Comparison of ENCODE assay signal across 8 mouse cellular contexts in the genomic region with DNA sequence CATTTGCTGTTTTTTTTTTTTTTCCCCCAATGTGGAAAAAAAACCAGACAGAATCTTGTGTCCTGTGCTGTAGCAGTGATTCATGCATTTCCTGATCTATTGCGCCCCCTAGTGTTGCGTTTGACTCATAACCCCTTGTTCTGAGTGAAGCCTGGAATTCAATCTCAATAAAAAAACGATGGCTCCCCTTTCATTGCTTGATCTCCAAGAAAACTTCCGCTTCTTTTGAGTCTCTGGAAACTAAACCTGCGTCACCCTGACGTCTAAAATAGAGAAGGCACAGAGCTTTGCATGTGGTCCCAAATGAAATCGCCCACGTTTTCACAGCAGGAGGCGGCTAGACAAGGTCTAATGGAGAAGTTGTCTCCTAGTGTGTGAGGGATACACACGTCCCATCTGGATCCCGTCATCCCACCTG. TPM values are rescaled to one million over a fixed set of nuclear protein-coding genes. Genes with fewer than 3 reads are reported as not detected.
DNase-seq lines count a peak whose midpoint lies in the region; ATAC-seq and TF ChIP-seq lines count a peak whose summit lies in the region.

No protein-coding gene starts in this region.

- in situ Hi-C loops in Patski (cut with MboI; ENCODE audit: low pct_unique_long_range_greater_than_20kb), result no loop called here

- no peak overlapping the region for H3K27ac ChIP-seq in heart, embryonic 15.5 days
- H3K27ac ChIP-seq in lung, embryonic 16.5 days (ENCODE audit: low read length), result no peak overlapping the region

- peak overlapping the region; percentile 76 for H3K4me2 ChIP-seq in heart, embryonic 15.5 days
- H3K4me2 ChIP-seq in lung, embryonic 16.5 days (ENCODE audit: low read depth, low read length), result peak overlapping the region; percentile 52

- no peaks in the 10 kb centered on the region for H3K36me3 ChIP-seq in heart, embryonic 15.5 days
- H3K36me3 ChIP-seq in lung, embryonic 16.5 days (ENCODE audit: control insufficient read depth, insufficient read depth, low read length), result no peaks in the 10 kb centered on the region

- CTCF ChIA-PET in Patski (lab: Charles Lee), result interaction anchor here (1.6 to 1.7 kb wide), 2 partner anchors 10 to 14 kb away, joined by 4 to 8 read pairs; a partner anchor contains a TSS

- H3K4me1 ChIP-seq in heart, embryonic 15.5 days (replicated peaks), result peaks cover 12% of the 10 kb centered on the region
- H3K4me1 ChIP-seq in lung, embryonic 16.5 days (replicated peaks; ENCODE audit: control insufficient read depth, insufficient read depth, low read length), result peaks cover 7% of the 10 kb centered on the region; the same call in 1 of the 2 replicates

- 17% methylated on average over 11 of the region's 11 CpGs for WGBS in heart, embryonic 15.5 days
- 15% methylated on average over 11 of the region's 11 CpGs for WGBS in lung, embryonic 16.5 days

- H3K27me3 ChIP-seq in Patski, result peaks cover 8% of the 10 kb centered on the region
- peaks cover 6% of the 10 kb centered on the region; the same call in 1 of the 2 replicates for H3K27me3 ChIP-seq in heart, embryonic 15.5 days
- H3K27me3 ChIP-seq in lung, embryonic 16.5 days (ENCODE audit: control insufficient read depth, insufficient read depth, low read depth, low read length), result no peaks in the 10 kb centered on the region

- ATAC-seq in cerebellum, adult (ENCODE audit: insufficient number of reproducible peaks, low FRiP score, low TSS enrichment), result peak; percentile 49; the same call in 1 of the 2 replicates
- no peak for ATAC-seq in Patski
- ATAC-seq in heart, embryonic 15.5 days (replicated peaks; ENCODE audit: insufficient number of reproducible peaks, insufficient read depth, low FRiP score, low read depth), result no peak
- 0 out of 2 replicates have a peak, but pooled peaks have one; percentile 56 for ATAC-seq in lung, embryonic 16.5 days (ENCODE audit: low read depth)

- peak; percentile 70 for TF ChIP-seq CTCF in Patski (IDR thresholded peaks at IDR 0.05)

- peak overlapping the region; percentile 31 for H3K4me3 ChIP-seq in heart, embryonic 15.5 days
- H3K4me3 ChIP-seq in lung, embryonic 16.5 days (ENCODE audit: low read length), result peak overlapping the region; percentile 33

- no peak for DNase-seq in cerebellum, adult 11-12 months
- DNase-seq in Patski (ENCODE audit: low read depth, low spot score), result no peak
- peak; percentile 80 for DNase-seq in embryo, embryonic 11 days
- DNase-seq in layer of hippocampus, postnatal 10 days (ENCODE audit: low spot score in 2 of 2), result peak; percentile 59 to 73
- DNase-seq in right cerebral cortex, postnatal 14 days, result peak; percentile 61

- no peak overlapping the region for H3K9ac ChIP-seq in heart, embryonic 15.5 days
- H3K9ac ChIP-seq in lung, embryonic 16.5 days (ENCODE audit: low read length), result no peak overlapping the region; the same call in 1 of the 2 replicates

- no peaks in the 10 kb centered on the region for H3K9me3 ChIP-seq in heart, embryonic 15.5 days (replicated peaks)
- H3K9me3 ChIP-seq in lung, embryonic 16.5 days (ENCODE audit: control insufficient read depth, low read length), result no peaks in the 10 kb centered on the region

- POLR2A ChIA-PET in Patski (lab: Charles Lee), result no interaction called here

RNA-seq across cellular contexts. Expression of a gene that starts 15.3 kb away (rescaled TPM):
- 25.0 TPM for polyA plus RNA-seq in Patski (2021)
- 14.9 and 20.4 TPM in 2 replicates for polyA plus RNA-seq in heart, embryonic 15.5 days (2015; fragmentation: Nextera tagmentation; extraction: Ambion mirVana)
- total RNA-seq in layer of hippocampus, postnatal 10 days (2021), result 10 to 100 TPM; 17.6 to 19.7 TPM
- polyA plus RNA-seq in lung, embryonic 16.5 days (2015; fragmentation: Nextera tagmentation; extraction: Ambion mirVana), result 18.7 and 18.9 TPM in 2 replicates

Comparison
In these comparisons a context has a peak if more than half of its experiments do, and no peak if none do; other contexts are left out.
1. ATAC-seq: peak in cerebellum, adult (single experiment) and lung, embryonic 16.5 days (single experiment); none in Patski (single experiment) and heart, embryonic 15.5 days (single experiment).
2. DNase-seq: peak in embryo, embryonic 11 days (single experiment), layer of hippocampus, postnatal 10 days (2 of 2) and right cerebral cortex, postnatal 14 days (single experiment); none in cerebellum, adult 11-12 months (single experiment) and Patski (single experiment).